Mouse (Mus musculus) liver, embryonic 12.5 days (tissue): ENCODE data around the gene Dnah3. TPM values are rescaled to one million over a fixed set of nuclear protein-coding genes. Genes with fewer than 3 reads are reported as not detected.

Source experiments
- ATAC-seq: fragments of 200-750 bp; cut with Nextera tagmentation; 2 replicates; pipeline ENCODE4 v1.8.0; 2017; ENCODE audit warnings: moderate number of reproducible peaks, mild to moderate bottlenecking, moderate library complexity
- H3K27ac ChIP-seq: fragments of 300-500 bp; sonication (generic); 2 replicates; pipeline ENCODE4 v1.5.1; 2016; ENCODE audit warnings: mild to moderate bottlenecking
- H3K27me3 ChIP-seq: fragments of 300-500 bp; sonication (generic); replicated peaks from 2 replicates; pipeline ENCODE4 v1.6.1; 2016; ENCODE audit warnings: mild to moderate bottlenecking, moderate library complexity
- H3K36me3 ChIP-seq: fragments of 300-500 bp; sonication (generic); 2 replicates; pipeline ENCODE4 v1.6.1; 2016; ENCODE audit warnings: mild to moderate bottlenecking, moderate library complexity
- H3K4me1 ChIP-seq: fragments of 300-500 bp; sonication (generic); 2 replicates; pipeline ENCODE4 v1.6.1; 2016
- H3K4me2 ChIP-seq: fragments of 300-500 bp; sonication (generic); 2 replicates; pipeline ENCODE4 v1.6.1; 2016; ENCODE audit warnings: mild to moderate bottlenecking, moderate library complexity
- H3K4me3 ChIP-seq: fragments of 300-500 bp; sonication (generic); 2 replicates; pipeline ENCODE4 v1.5.1; 2016; ENCODE audit warnings: mild to moderate bottlenecking, moderate library complexity
- H3K9ac ChIP-seq: fragments of 300-500 bp; sonication (generic); 2 replicates; pipeline ENCODE4 v1.6.1; 2016; ENCODE audit warnings: mild to moderate bottlenecking, moderate library complexity
- H3K9me3 ChIP-seq: fragments of 300-500 bp; sonication (generic); replicated peaks from 2 replicates; pipeline ENCODE4 v1.6.1; 2016; ENCODE audit warnings: mild to moderate bottlenecking, moderate library complexity
- WGBS: fragments of 180-500 bp; shearing (Covaris S2); methylation state at CpG from one replicate; pipeline ENCODE4 v1.1.7; 2016; ENCODE audit not compliant: insufficient replicate concordance; 5-methylcytosine and 5-hydroxymethylcytosine counted together
- polyA plus RNA-seq: library from polyadenylated mRNA; unstranded; fragments of >200 nt; fragmentation: Nextera tagmentation; extraction: Ambion mirVana; gene quantifications from 2 replicates; pipeline ENCODE4 v1.2.1, GENCODE M21; 2016

Gene Dnah3
- polyA plus RNA-seq, 1 experiment from 2014 or later: not detected

- no peaks in the 10 kb centered on the region for H3K27me3 ChIP-seq
- H3K9me3 ChIP-seq: no peaks in the 10 kb centered on the region
- H3K9ac ChIP-seq: no peak overlapping the region
- no peak for ATAC-seq
- no peaks in the 10 kb centered on the region for H3K36me3 ChIP-seq
- no peaks in the 10 kb centered on the region for H3K4me1 ChIP-seq
- H3K4me3 ChIP-seq: no peak overlapping the region
- no peak overlapping the region for H3K27ac ChIP-seq
- 39% methylated on average over 2 of the region's 2 CpGs for WGBS
- no peak overlapping the region for H3K4me2 ChIP-seq
Measured at GRCm38 (mm10) chr7:119928783-119929440, 166.2 kb downstream of the Dnah3 start.

GRCm38 (mm10) chr7:119921054-119921453, 174.0 kb downstream of the Dnah3 start:
- H3K27me3 ChIP-seq: no peaks in the 10 kb centered on the region
- 50% methylated on average over 4 of the region's 4 CpGs for WGBS
- no peak overlapping the region for H3K4me3 ChIP-seq
- no peaks in the 10 kb centered on the region for H3K4me1 ChIP-seq
- no peak overlapping the region for H3K4me2 ChIP-seq
- no peak overlapping the region for H3K27ac ChIP-seq
- H3K36me3 ChIP-seq: no peaks in the 10 kb centered on the region
- no peak overlapping the region for H3K9ac ChIP-seq
- no peaks in the 10 kb centered on the region for H3K9me3 ChIP-seq
- ATAC-seq: no peak

GRCm38 (mm10) chr7:119920457-119920856, 174.6 kb downstream of the Dnah3 start:
- Histone ChIP-seq H3K27me3 (no peaks in the 10 kb centered on the region), H3K4me2 (no peak overlapping the region), H3K27ac (no peak overlapping the region), H3K9me3 (no peaks in the 10 kb centered on the region), H3K9ac (no peak overlapping the region), H3K36me3 (no peaks in the 10 kb centered on the region), H3K4me3 (no peak overlapping the region), H3K4me1 (no peaks in the 10 kb centered on the region)
- 26% methylated on average over 2 of the region's 2 CpGs for WGBS
- no peak for ATAC-seq

GRCm38 (mm10) chr7:119911727-119912126, 183.4 kb downstream of the Dnah3 start:
- ATAC-seq: no peak
- no peak overlapping the region for H3K9ac ChIP-seq
- 43% methylated on average over 3 of the region's 3 CpGs for WGBS
- H3K4me1 ChIP-seq: no peaks in the 10 kb centered on the region
- no peaks in the 10 kb centered on the region for H3K27me3 ChIP-seq
- no peak overlapping the region for H3K4me3 ChIP-seq
- H3K36me3 ChIP-seq: no peaks in the 10 kb centered on the region
- no peak overlapping the region for H3K27ac ChIP-seq
- H3K4me2 ChIP-seq: no peak overlapping the region
- H3K9me3 ChIP-seq: no peaks in the 10 kb centered on the region

GRCm38 (mm10) chr7:119906523-119907215, 188.4 kb downstream of the Dnah3 start:
- Histone ChIP-seq H3K27me3 (no peaks in the 10 kb centered on the region), H3K4me2 (no peak overlapping the region), H3K27ac (no peak overlapping the region), H3K36me3 (no peaks in the 10 kb centered on the region), H3K4me3 (no peak overlapping the region), H3K9ac (no peak overlapping the region), H3K9me3 (no peaks in the 10 kb centered on the region), H3K4me1 (no peaks in the 10 kb centered on the region)
- WGBS: 73% methylated on average over 3 of the region's 3 CpGs
- ATAC-seq: no peak

GRCm38 (mm10) chr7:119899386-119900057, 195.6 kb downstream of the Dnah3 start:
- H3K4me1 ChIP-seq: peaks cover 33% of the 10 kb centered on the region
- no peak overlapping the region for H3K27ac ChIP-seq
- H3K4me3 ChIP-seq: no peak overlapping the region
- 15% methylated on average over 3 of the region's 3 CpGs for WGBS
- H3K36me3 ChIP-seq: no peaks in the 10 kb centered on the region
- H3K9ac ChIP-seq: no peak overlapping the region
- no peak overlapping the region for H3K4me2 ChIP-seq
- H3K27me3 ChIP-seq: no peaks in the 10 kb centered on the region
- H3K9me3 ChIP-seq: no peaks in the 10 kb centered on the region
- no peak for ATAC-seq

- Histone ChIP-seq H3K9ac (no peak overlapping the region), H3K4me3 (no peak overlapping the region), H3K4me2 (no peak overlapping the region), H3K27me3 (no peaks in the 10 kb centered on the region), H3K27ac (no peak overlapping the region), H3K4me1 (peaks cover 42% of the 10 kb centered on the region), H3K36me3 (no peaks in the 10 kb centered on the region), H3K9me3 (no peaks in the 10 kb centered on the region)
- ATAC-seq: no peak
- 68% methylated on average over 1 of the region's 1 CpGs for WGBS
Measured at GRCm38 (mm10) chr7:119898247-119898856, 196.7 kb downstream of the Dnah3 start.

GRCm38 (mm10) chr7:119897521-119898109, 197.5 kb downstream of the Dnah3 start:
- Histone ChIP-seq H3K9ac (no peak overlapping the region), H3K27ac (no peak overlapping the region), H3K4me1 (peaks cover 50% of the 10 kb centered on the region), H3K36me3 (no peaks in the 10 kb centered on the region), H3K9me3 (no peaks in the 10 kb centered on the region), H3K4me3 (no peak overlapping the region), H3K4me2 (no peak overlapping the region), H3K27me3 (no peaks in the 10 kb centered on the region)
- 65% methylated on average over 8 of the region's 8 CpGs for WGBS
- ATAC-seq: no peak

- peak; percentile 98 for ATAC-seq
- H3K4me2 ChIP-seq: peak within 1 kb of the TSS; percentile 90
- H3K4me3 ChIP-seq: peak within 1 kb of the TSS; percentile 72
- H3K36me3 ChIP-seq: no peaks in the 10 kb centered on the region
- H3K27me3 ChIP-seq: no peaks in the 10 kb centered on the region
- WGBS: under 1% methylated on average over 63 of the region's 63 CpGs
- H3K9me3 ChIP-seq: no peaks in the 10 kb centered on the region
- peaks cover 55% of the 10 kb centered on the region for H3K4me1 ChIP-seq
- peak within 1 kb of the TSS; percentile 82 for H3K9ac ChIP-seq
- H3K27ac ChIP-seq: peak within 1 kb of the TSS; percentile 73
Measured at GRCm38 (mm10) chr7:119895639-119896512, 199.2 kb downstream of the Dnah3 start, which contains the start of the genes Lyrm1 and Dcun1d3. Lyrm1 (plus strand) TSS chr7:119895861. Dcun1d3 (minus strand) TSS chr7:119896298.

- H3K27ac ChIP-seq: no peak overlapping the region; the same call in 1 of the 2 replicates
- whole genome bisulfite sequencing: 2% methylated on average over 15 of the region's 15 CpGs
- peak; percentile 31 for ATAC-seq
Measured at GRCm38 (mm10) chr7:119894818-119895544, 200.1 kb downstream of the Dnah3 start.

More at GRCm38 (mm10) chr7:119894818-119895544, 200.1 kb downstream of the Dnah3 start:
- no peaks in the 10 kb centered on the region for H3K9me3 ChIP-seq
- no peaks in the 10 kb centered on the region for H3K36me3 ChIP-seq
- peak overlapping the region; percentile 82 for H3K9ac ChIP-seq
- H3K4me1 ChIP-seq: peaks cover 55% of the 10 kb centered on the region
- H3K27me3 ChIP-seq: no peaks in the 10 kb centered on the region
- H3K4me2 ChIP-seq: peak overlapping the region; percentile 90
- H3K4me3 ChIP-seq: peak overlapping the region; percentile 72
